Mouse (Mus musculus) CH12.LX (cell line): ENCODE measurements at regions not wholly inside any gene's neighbourhood (a gene's known extent, or its start where the extent isn't known, plus 50 kb on each side); places are given as distances from the start of the nearest gene placed in this dataset.

Experiments used
- CHD1 ChIP-seq: IDR thresholded peaks from 2 replicates; pipeline ENCODE4 v1.6.1; 2012; ENCODE audit warnings: low read depth, low read length, improper control_type of control experiment, inconsistent platforms
- CTCF ChIP-seq, 2 experiments: IDR thresholded peaks in 1 of 2; conservative IDR thresholded peaks in 1 of 2; 2 replicates each; pipeline ENCODE4 v1.5.1; 2011 to 2012; ENCODE audit warnings: low read depth in 2 of 2, low read length in 2 of 2, improper control_type of control experiment in 1 of 2, inconsistent platforms in 1 of 2, mild to moderate bottlenecking in 1 of 2, moderate library complexity in 1 of 2
- EP300 ChIP-seq: IDR thresholded peaks from 2 replicates; pipeline ENCODE4 v1.6.1; 2011; ENCODE audit warnings: low read length, improper control_type of control experiment
- KAT2A ChIP-seq: IDR thresholded peaks from 2 replicates; pipeline ENCODE4 v1.6.1; 2012; ENCODE audit warnings: low read length, improper control_type of control experiment, inconsistent platforms; ENCODE audit not compliant: insufficient replicate concordance
- MEF2A ChIP-seq: IDR thresholded peaks from 2 replicates; pipeline ENCODE4 v1.6.1; 2014; ENCODE audit warnings: low read depth, mild to moderate bottlenecking, inconsistent platforms, low read length, improper control_type of control experiment, borderline replicate concordance
- NELFE ChIP-seq: IDR thresholded peaks from 2 replicates; pipeline ENCODE4 v1.6.1; 2011; ENCODE audit warnings: low read depth, low read length, improper control_type of control experiment
- POLR2A ChIP-seq: IDR thresholded peaks from 2 replicates; pipeline ENCODE4 v1.6.1; 2011; ENCODE audit warnings: low read depth, mild to moderate bottlenecking, improper control_type of control experiment, low read length
- ZMIZ1 ChIP-seq: IDR thresholded peaks from 2 replicates; pipeline ENCODE4 v1.6.1; 2012; ENCODE audit warnings: low read depth, mild to moderate bottlenecking, inconsistent platforms, low read length, improper control_type of control experiment
- ZNF384 ChIP-seq: IDR thresholded peaks from 2 replicates; pipeline ENCODE4 v1.6.1; 2012; ENCODE audit warnings: low read depth, low read length, improper control_type of control experiment, inconsistent platforms

DNA sequence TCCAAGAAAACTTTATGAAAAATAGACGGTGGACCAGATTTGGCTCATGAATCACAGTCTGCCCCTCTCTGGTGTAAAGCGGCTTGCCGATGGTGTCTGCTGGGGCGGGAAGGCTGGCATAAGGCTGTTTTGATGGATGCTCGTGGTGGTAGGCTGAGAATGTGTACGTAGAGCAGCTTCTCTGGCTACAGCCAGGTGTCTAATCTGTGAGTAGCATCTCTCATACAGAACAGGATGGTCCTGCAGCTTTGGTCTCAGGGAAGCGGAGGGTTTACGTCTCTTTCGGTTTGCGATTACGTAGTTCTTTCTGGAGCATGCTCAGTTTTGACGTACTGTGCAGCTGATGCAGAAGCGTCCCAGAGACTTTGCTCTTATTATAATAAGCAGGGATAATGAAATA lies 222.9 kb downstream of the Ppp4r2 start:
- TF ChIP-seq MEF2A (no peak), CTCF (conservative IDR thresholded peaks at IDR 0.05 in 1 of 2, IDR thresholded peaks at IDR 0.05 in 1 of 2; ENCODE audit: low read depth in 2 of 2, low read length in 2 of 2) (no peak), ZNF384 (no peak), KAT2A (no peak), POLR2A (no peak), ZMIZ1 (no peak), EP300 (no peak), CHD1 (no peak), NELFE (no peak)
